ENCODE assay signal across 10 mouse cellular contexts in genomic region chr5:23919892-23920731, GRCm38 (mm10).
DNase-seq lines count a peak whose midpoint lies in the region; ATAC-seq and TF ChIP-seq lines count a peak whose summit lies in the region.
"Had no signal": no experiment of that assay in that cellular context is flagged by ENCODE, and none has a peak within 500 bp of the region (broad histone marks: within the 10 kb centered on the region; RNA-seq: fewer than 3 reads in every experiment).

No protein-coding gene starts in this region.

- H3K4me1 ChIP-seq in forebrain, embryonic 16.5 days (replicated peaks; ENCODE audit: control insufficient read depth, insufficient read depth, low read length) = peaks cover 5% of the 10 kb centered on the region
- H3K4me1 ChIP-seq in forebrain, embryonic 10.5 days = peaks cover 6% of the 10 kb centered on the region; the same call in 1 of the 2 replicates
- no peaks in the 10 kb centered on the region for H3K4me1 ChIP-seq in kidney, postnatal 0 days (replicated peaks; ENCODE audit: insufficient read depth, low read length)
- peaks cover 27% of the 10 kb centered on the region for H3K4me1 ChIP-seq in liver, postnatal 0 days (ENCODE audit: insufficient read depth)

- H3K27me3 ChIP-seq in forebrain, embryonic 16.5 days (replicated peaks; ENCODE audit: control insufficient read depth, insufficient read depth, low read length) = no peaks in the 10 kb centered on the region
- H3K27me3 ChIP-seq in forebrain, embryonic 10.5 days (ENCODE audit: poor library complexity, severe bottlenecking) = no peaks in the 10 kb centered on the region
- H3K27me3 ChIP-seq in kidney, postnatal 0 days (ENCODE audit: insufficient read depth, low read length) = no peaks in the 10 kb centered on the region
- no peaks in the 10 kb centered on the region for H3K27me3 ChIP-seq in liver, postnatal 0 days (ENCODE audit: insufficient read depth, low read length)
- H3K27me3 ChIP-seq: limb, embryonic 12.5 days had no signal

- peak; percentile 59; the same call in 1 of the 2 replicates for ATAC-seq in forebrain, embryonic 16.5 days
- no peak for ATAC-seq in kidney, postnatal 0 days (replicated peaks; ENCODE audit: low FRiP score, low read depth)
- ATAC-seq in liver, postnatal 0 days = no peak

- no peak for DNase-seq in forebrain, embryonic 10.5 days (ENCODE audit: extremely low spot score, low spot score)
- peak; percentile 90 for DNase-seq in kidney, postnatal 0 days (ENCODE audit: low spot score)
- no peak for DNase-seq in kidney, adult 18-20 months
- peak; percentile 17 for DNase-seq in forelimb bud, embryonic 11.5 days (ENCODE audit: low read depth, low spot score)
- no peak for DNase-seq in liver, postnatal 0 days
- DNase-seq in thymus, postnatal 25 days = no peak
- DNase-seq in cerebellum, postnatal 36 days = no peak

- no peak for TF ChIP-seq EP300 in liver, postnatal 0 days (IDR thresholded peaks at IDR 0.05; ENCODE audit: low read depth)

- no peaks in the 10 kb centered on the region for H3K36me3 ChIP-seq in forebrain, embryonic 16.5 days (ENCODE audit: control insufficient read depth, insufficient read depth)
- no peaks in the 10 kb centered on the region for H3K36me3 ChIP-seq in forebrain, embryonic 10.5 days (replicated peaks)
- no peaks in the 10 kb centered on the region for H3K36me3 ChIP-seq in kidney, postnatal 0 days (ENCODE audit: insufficient read depth, low read length)
- H3K36me3 ChIP-seq in liver, postnatal 0 days (replicated peaks; ENCODE audit: insufficient read depth, low read length) = no peaks in the 10 kb centered on the region
- H3K36me3 ChIP-seq: limb, embryonic 12.5 days had no signal

- no peak overlapping the region for H3K9ac ChIP-seq in forebrain, embryonic 16.5 days (replicated peaks; ENCODE audit: low read depth, low read length)
- no peak overlapping the region for H3K9ac ChIP-seq in kidney, postnatal 0 days (ENCODE audit: low read depth, low read length)
- no peak overlapping the region for H3K9ac ChIP-seq in liver, postnatal 0 days (replicated peaks)
- H3K9ac ChIP-seq: limb, embryonic 12.5 days had no signal

- 44% methylated on average over 7 of the region's 7 CpGs for WGBS in forebrain, embryonic 16.5 days
- 85% methylated on average over 7 of the region's 7 CpGs for WGBS in forebrain, embryonic 10.5 days
- 23% methylated on average over 7 of the region's 7 CpGs for WGBS in kidney, postnatal 0 days
- 69% methylated on average over 7 of the region's 7 CpGs for WGBS in liver, postnatal 0 days (ENCODE audit: insufficient replicate concordance)

- no peak overlapping the region for H3K4me3 ChIP-seq in forebrain, embryonic 16.5 days (replicated peaks; ENCODE audit: low read length)
- H3K4me3 ChIP-seq in forebrain, embryonic 10.5 days = no peak overlapping the region
- H3K4me3 ChIP-seq in kidney, postnatal 0 days (replicated peaks; ENCODE audit: low read depth, low read length) = no peak overlapping the region
- H3K4me3 ChIP-seq in liver, postnatal 0 days (ENCODE audit: low read depth, low read length) = no peak overlapping the region
- H3K4me3 ChIP-seq: limb, embryonic 12.5 days; myocyte had no signal

- no peak for TF ChIP-seq CTCF in kidney, postnatal 0 days (IDR thresholded peaks at IDR 0.05; ENCODE audit: low read depth)
- TF ChIP-seq CTCF in liver, postnatal 0 days (IDR thresholded peaks at IDR 0.05; ENCODE audit: low read depth) = no peak

- no peak overlapping the region; the same call in 1 of the 2 replicates for H3K27ac ChIP-seq in forebrain, embryonic 16.5 days (ENCODE audit: low read length)
- no peak overlapping the region for H3K27ac ChIP-seq in forebrain, embryonic 10.5 days
- H3K27ac ChIP-seq in kidney, postnatal 0 days = peak overlapping the region; percentile 70
- H3K27ac ChIP-seq in liver, postnatal 0 days (ENCODE audit: low read depth) = no peak overlapping the region
- H3K27ac ChIP-seq: limb, embryonic 12.5 days had no signal

- H3K4me2 ChIP-seq in forebrain, embryonic 16.5 days (ENCODE audit: low read length) = 0 out of 2 replicates have a peak overlapping the region, but pooled peaks have one; percentile 9
- H3K4me2 ChIP-seq in kidney, postnatal 0 days (ENCODE audit: low read length) = 0 out of 2 replicates have a peak overlapping the region, but pooled peaks have one; percentile 3
- peak overlapping the region; percentile 34 for H3K4me2 ChIP-seq in liver, postnatal 0 days (ENCODE audit: low read depth, low read length)
- H3K4me2 ChIP-seq: limb, embryonic 12.5 days had no signal

- no peaks in the 10 kb centered on the region for H3K9me3 ChIP-seq in forebrain, embryonic 16.5 days (ENCODE audit: control insufficient read depth, low read length)
- H3K9me3 ChIP-seq in forebrain, embryonic 10.5 days = no peaks in the 10 kb centered on the region
- no peaks in the 10 kb centered on the region for H3K9me3 ChIP-seq in kidney, postnatal 0 days (replicated peaks; ENCODE audit: low read length)
- no peaks in the 10 kb centered on the region for H3K9me3 ChIP-seq in liver, postnatal 0 days (ENCODE audit: low read length)
- H3K9me3 ChIP-seq: limb, embryonic 12.5 days had no signal

Comparison
In these comparisons a context has a peak if more than half of its experiments do, and no peak if none do; other contexts are left out.
1. DNase-seq: peak in kidney, postnatal 0 days (single experiment) and forelimb bud, embryonic 11.5 days (single experiment); none in forebrain, embryonic 10.5 days (single experiment), kidney, adult 18-20 months (single experiment), liver, postnatal 0 days (single experiment), thymus, postnatal 25 days (single experiment) and cerebellum, postnatal 36 days (0 of 2).
2. Peak in every context shown above with its lines, with median percentiles within 50 percentile points of each other: H3K4me2 ChIP-seq.